Mouse (Mus musculus): Measurements from ENCODE around the gene Lrfn1.
"Not testable (repeated sequence)": the region's sequence is repeated elsewhere in the genome, so short reads cannot be mapped to it uniquely, and the experiment has no call there.

Gene Lrfn1

DNA sequence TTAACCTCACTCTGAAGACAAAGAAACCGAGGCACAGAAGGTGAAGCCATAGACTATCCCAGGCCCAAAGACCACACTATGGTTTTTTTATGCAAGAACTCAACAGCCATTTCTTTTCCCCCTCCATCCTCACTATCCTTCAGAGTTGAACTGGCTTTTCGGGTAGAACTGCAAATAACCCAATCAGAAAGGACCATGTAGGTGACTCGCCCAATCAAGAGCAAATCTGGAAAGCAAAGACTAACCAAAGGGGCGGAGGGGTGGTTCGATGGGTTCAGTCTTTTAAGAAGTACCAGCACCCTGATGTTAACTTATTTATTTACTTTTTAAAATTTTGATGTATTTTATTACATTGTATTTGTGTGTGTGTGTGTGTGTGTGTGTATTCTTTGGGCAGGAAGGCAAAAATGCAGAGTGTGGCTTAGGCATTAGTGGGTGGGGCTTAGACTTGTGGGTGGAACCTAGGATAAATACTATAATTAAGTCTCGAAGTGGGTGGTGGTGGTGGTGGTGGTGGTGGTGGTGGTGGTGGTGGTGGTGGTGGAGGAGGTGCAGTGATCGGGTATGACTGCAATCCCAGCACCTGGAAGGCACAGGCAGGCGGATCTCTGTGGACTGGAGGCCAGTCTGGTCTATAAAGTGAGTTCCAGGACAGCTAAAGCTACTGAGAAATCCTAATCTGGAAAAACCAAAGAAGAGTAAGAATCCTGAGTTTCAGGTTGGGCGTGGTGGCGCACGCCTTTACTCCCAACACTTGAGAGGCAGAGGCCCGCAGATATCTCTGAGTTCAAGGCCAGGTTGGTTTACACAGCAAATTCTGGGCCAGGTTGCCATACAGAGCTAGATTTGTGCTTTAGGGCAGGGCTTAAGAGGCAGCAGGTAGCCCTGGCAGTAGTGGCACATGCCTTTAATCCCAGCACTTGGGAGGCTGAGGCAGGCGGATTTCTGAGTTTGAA, 3.6 kb upstream of the Lrfn1 start:
- no peak for DNase-seq

- no peak for DNase-seq
Measured at GRCm38 (mm10) chr7:28452361-28453005, 703 bp downstream of the Lrfn1 start.

GRCm38 (mm10) chr7:28460361-28460760, 8.6 kb downstream of the Lrfn1 start:
- DNase-seq, result no peak

DNA sequence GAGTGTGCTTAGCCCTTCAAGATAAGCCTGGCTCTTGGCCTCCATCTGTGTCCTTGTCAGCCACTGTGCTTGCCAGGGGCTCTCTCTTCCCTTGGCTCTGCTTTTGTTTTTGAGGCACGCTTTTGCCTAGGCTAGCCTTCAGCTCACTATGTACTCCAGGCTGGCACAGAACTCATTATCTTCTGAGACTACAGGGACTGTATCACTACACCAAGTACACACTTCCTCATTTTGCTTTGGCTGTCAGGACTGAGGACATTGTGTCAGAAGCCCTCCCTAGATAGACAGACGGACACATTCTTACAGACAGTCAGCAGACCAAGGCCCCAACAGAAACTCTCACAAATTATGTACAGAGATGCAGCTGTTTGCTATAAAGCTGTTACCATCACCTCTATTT, 11.0 kb downstream of the Lrfn1 start:
- DNase-seq, result no peak

DNA sequence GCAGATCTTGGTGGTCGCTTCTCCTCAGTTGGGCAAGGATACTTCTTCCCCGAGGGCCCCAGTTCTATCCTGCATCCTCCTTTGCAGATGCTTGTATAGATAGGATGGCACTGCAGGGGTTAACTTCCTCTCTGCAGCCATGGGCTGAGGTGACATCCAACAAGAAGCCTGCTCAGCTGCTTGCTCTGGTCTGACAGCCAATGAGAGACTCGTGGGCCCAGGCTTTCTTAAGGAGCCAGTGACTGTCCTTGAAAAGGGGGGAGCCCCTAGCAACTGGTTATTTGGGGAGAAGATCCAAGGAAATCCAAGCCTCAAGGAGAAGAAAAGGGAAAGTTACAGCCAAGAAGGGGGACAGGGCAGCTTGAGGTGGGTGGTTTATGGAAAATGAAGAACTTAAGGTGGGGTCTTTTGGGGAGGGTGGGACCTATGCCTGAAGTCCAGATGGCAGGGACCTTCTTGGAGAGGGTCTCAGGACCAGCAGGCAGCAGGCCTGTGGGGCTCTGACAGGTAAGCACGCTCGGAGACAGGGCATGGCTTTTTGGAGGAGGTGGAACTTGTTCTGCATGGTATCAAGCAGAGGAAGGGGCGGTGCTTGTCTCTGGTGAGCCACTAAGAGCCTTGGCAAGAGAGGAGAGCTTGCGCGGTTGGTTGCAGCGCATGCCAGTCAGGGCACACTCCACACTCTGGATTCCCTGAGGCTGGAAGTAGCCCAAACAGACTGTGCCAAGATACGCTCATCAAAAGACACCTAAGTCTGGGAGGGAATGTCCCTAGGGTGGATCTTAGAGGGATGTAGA, 12.8 kb downstream of the Lrfn1 start:
- DNase-seq, result peak; percentile 95

- DNase-seq, result no peak
Measured at GRCm38 (mm10) chr7:28466721-28467212, 15.0 kb downstream of the Lrfn1 start.

- DNase-seq, result no peak
Measured at GRCm38 (mm10) chr7:28467213-28467751, 15.5 kb downstream of the Lrfn1 start.

- no peak for DNase-seq
Measured at GRCm38 (mm10) chr7:28476191-28476590, 24.4 kb downstream of the Lrfn1 start.

DNA sequence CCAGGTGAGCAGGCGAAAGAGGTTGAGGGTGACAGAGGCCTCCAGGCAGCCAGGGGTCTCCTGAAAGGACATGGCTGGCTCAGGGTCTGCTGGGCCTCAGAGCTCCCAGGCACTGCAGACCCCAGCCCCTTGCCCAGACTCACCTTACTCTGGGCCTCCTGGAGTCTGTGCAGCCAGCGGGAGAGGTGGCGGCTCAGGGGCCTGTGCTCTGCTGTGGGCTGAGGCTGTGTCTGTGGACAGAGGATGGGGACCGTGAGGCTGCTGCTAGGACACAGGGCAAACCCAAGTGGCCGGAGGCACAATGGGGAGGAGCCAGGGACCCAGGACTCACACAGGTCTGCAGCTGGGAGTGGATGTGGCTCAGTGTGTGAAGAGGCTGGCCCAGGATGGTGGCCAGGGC, 25.6 kb downstream of the Lrfn1 start:
- DNase-seq, result no peak

GRCm38 (mm10) chr7:28478854-28479253, 27.1 kb downstream of the Lrfn1 start:
- no peak for DNase-seq

DNA sequence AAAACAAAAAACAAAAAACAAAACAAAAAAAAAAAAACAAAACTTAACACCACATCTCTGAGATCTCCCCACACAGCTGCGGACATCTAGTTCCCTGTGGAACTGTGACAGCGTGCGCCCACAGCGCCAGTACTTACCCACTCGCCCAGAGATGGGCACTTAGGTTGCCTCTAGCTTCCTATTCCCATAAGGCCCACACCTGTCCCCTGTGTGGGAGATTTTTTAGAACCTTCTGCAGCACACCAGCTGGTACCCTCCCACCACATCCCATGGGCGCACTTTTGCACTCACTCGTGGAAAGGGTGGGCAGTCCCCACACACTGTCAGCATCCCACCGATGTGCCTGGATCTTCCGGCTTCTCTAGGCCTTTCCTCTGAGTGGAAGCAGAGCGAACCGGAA, 31.1 kb downstream of the Lrfn1 start:
- peak; percentile 73 for DNase-seq

DNA sequence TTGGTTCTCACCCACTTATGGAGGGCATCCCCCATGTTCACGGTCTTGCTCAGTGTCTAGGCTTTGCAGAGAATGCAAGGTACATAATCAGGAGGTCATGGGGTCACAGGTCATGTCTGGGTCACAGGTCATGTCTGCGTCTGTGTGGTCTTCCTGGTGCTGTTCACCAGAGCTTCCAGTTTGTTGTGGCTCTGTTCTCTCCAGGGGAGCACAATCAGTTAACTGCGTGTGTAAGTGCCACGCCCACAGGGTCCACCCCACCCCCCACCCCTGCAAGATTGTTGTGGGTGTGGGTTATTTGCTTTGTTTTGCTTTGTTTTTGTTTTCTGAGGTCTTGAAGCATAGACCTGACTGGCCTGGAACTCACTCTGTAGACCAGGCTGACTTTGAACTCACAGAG, 32.4 kb downstream of the Lrfn1 start:
- DNase-seq, result no peak

DNA sequence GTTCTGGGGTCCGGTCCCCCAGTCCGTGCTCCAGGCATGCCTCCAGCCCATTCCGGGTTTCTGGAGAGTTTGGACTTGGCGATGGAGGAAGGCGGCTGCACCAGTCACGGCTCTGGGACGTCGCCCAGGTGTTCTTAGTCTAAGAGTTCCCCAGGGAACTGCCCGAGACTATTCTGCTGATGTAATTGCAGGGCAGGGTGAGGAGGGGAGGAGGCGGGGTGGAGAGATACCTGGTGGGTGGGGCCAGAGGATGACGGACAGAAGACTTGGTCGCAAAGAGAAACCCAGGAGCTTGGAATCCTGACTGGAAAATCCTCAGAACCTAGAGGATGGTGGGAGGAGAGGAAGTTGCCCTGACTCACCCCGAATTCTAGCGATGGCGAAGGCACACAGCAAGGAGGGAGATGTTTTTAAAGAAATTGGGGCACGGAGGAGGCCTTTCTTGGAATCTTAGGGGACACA, 36.3 kb downstream of the Lrfn1 start:
- DNase-seq, result peak; percentile 70

DNA sequence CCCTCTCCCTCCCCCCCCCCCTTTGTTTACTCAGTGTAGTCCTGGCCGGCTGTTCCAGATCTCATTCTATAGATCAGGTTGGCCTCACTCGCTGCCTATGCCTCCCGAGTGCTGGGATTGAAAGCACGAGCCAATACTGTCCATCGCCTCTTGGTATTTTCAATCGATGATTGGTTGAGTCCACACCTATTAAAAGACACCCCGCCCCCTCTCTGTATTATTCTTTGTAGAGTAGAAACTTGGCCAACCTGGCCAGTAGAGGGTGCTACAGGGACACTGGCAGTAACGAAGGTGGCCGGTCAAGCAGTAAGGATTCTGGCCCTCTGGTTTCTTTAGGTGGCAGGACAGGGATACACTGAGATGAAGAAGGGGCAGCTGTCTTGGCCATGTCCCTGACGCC, 38.6 kb downstream of the Lrfn1 start:
- DNase-seq, result peak; percentile 32

DNA sequence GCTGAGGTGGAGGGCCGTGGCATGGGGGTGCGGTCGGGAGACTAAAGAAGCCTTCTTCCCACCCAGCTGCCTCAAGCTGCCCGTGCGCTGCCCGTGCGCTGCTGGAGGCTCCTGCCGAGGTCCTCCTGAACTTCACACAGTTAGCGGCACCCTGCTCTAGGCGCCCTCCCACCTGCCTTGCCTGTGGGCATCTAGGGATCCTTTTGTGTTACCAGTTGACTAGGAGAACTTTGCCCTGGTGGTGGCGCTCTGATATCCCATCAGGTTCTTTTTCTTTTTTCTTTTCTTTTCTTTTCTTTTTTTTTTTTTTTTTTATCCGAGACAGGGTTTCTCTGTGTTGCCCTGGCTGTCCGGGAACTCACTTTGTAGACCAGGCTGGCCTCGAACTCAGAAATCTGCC, 39.1 kb downstream of the Lrfn1 start:
- DNase-seq, result no peak

GRCm38 (mm10) chr7:28492310-28492709, 40.5 kb downstream of the Lrfn1 start:
- DNase-seq, result no peak

DNA sequence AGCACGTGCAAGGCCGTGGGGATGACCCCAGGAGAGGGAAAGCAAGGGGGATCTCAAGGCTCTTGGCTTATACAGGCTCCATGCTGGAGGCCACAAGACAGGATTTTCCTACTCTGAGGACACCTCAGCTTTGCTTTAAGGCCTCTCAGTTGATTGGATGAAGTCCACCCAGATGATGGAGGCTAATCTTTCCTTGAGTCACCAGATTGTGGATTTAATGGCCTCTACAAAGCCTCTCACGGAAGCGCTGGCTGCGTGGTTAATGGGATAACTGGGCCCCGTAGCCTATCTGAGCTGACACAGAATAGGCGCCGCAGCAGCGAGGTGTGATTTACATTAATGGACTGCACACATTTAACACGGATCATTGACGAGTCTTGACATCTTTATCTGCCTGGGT, 43.6 kb downstream of the Lrfn1 start:
- no peak for DNase-seq

GRCm38 (mm10) chr7:28505585-28505984, 53.8 kb downstream of the Lrfn1 start:
- no peak for DNase-seq

- DNase-seq, result not testable (repeated sequence)
Measured at GRCm38 (mm10) chr7:28509121-28509520, 57.3 kb downstream of the Lrfn1 start.

GRCm38 (mm10) chr7:28510405-28510974, 58.7 kb downstream of the Lrfn1 start, which contains the start of gene Ifnl2:
Gene Ifnl2, minus strand, starts transcription at chr7:28510455.
- not testable (repeated sequence) for DNase-seq

DNA sequence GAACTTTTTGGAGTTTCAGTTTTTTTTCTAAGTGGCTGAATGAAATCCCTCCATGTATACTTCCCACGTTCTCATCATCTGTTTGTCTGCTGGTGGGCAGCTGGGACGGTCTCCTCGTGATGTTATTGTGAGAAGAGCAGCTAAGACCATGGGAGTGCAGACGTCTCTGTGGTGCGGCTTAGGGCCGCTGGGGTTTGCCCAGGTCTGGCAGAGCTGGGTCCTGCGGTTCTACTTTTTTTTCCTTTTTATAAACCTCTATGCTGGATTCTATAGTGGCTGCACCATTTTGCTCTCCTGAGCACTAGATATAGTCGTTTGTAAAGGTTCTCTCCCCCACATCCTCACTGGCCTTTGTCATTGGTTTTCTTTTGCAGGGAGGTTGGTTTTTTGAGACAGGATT, 59.7 kb downstream of the Lrfn1 start:
- DNase-seq, result no peak

Data from right cerebral cortex, adult 18-20 months (tissue).